Comparison of ENCODE assay signal across 7 mouse cellular contexts in genomic region chr9:69989303-69990121, GRCm38 (mm10). TPM values are rescaled to one million over a fixed set of nuclear protein-coding genes. Genes with fewer than 3 reads are reported as not detected.
A peak's percentile ranks its signal among the peaks of the same experiment; 100 is the strongest.
DNase-seq lines count a peak whose midpoint lies in the region; ATAC-seq lines count a peak whose summit lies in the region.

TSS of gene Bnip2 (plus strand) at chr9:69989466.

- WGBS in intestine, embryonic 15.5 days = under 1% methylated on average over 76 of the region's 76 CpGs
- 0% methylated on average over 75 of the region's 76 CpGs for WGBS in midbrain, embryonic 10.5 days

- ATAC-seq in intestine, embryonic 15.5 days = peak; percentile 95

- H3K27ac ChIP-seq in intestine, embryonic 15.5 days = peak within 1 kb of the TSS; percentile 91
- peak within 1 kb of the TSS; percentile 95 for H3K27ac ChIP-seq in midbrain, embryonic 10.5 days (replicated peaks)

- peak within 1 kb of the TSS; percentile 73 for H3K4me3 ChIP-seq in intestine, embryonic 15.5 days (replicated peaks)
- peak within 1 kb of the TSS; percentile 82 for H3K4me3 ChIP-seq in midbrain, embryonic 10.5 days

- H3K9me3 ChIP-seq in intestine, embryonic 15.5 days = no peaks in the 10 kb centered on the region
- H3K9me3 ChIP-seq in midbrain, embryonic 10.5 days (replicated peaks) = no peaks in the 10 kb centered on the region

- peak within 1 kb of the TSS; percentile 90 for H3K9ac ChIP-seq in intestine, embryonic 15.5 days

- H3K4me2 ChIP-seq in intestine, embryonic 15.5 days (replicated peaks) = peak within 1 kb of the TSS; percentile 61

- intact Hi-C loops in gastrocnemius, postnatal 36 days (cut with DNase I) = no loop called here
- intact Hi-C loops in left cerebral cortex, postnatal 25 days (cut with DNase I) = loop anchor here (2.0 to 5.0 kb wide), 2 partner anchors 23 to 227 kb away; partner anchors contain the start of genes Foxb1 and Gtf2a2

- DNase-seq in adrenal gland, adult 2 months = peak; percentile 98
- DNase-seq in embryo, embryonic 11.5 days (ENCODE audit: low read depth, low spot score) = peak; percentile 93
- DNase-seq in gastrocnemius, postnatal 36 days = peak; percentile 94 to 95
- peak; percentile 92 to 95 for DNase-seq in left cerebral cortex, postnatal 25 days (ENCODE audit: low spot score in 2 of 2)
- DNase-seq in midbrain, embryonic 10.5 days (ENCODE audit: low spot score) = peak; percentile 96
- peak; percentile 95 for DNase-seq in right cerebral cortex, postnatal 4 days

- H3K27me3 ChIP-seq in intestine, embryonic 15.5 days (replicated peaks) = no peaks in the 10 kb centered on the region
- no peaks in the 10 kb centered on the region for H3K27me3 ChIP-seq in midbrain, embryonic 10.5 days (ENCODE audit: low read depth, poor library complexity, severe bottlenecking)

- H3K4me1 ChIP-seq in intestine, embryonic 15.5 days (replicated peaks) = peaks cover 19% of the 10 kb centered on the region
- H3K4me1 ChIP-seq in midbrain, embryonic 10.5 days = peaks cover 17% of the 10 kb centered on the region

- H3K36me3 ChIP-seq in intestine, embryonic 15.5 days = no peaks in the 10 kb centered on the region; the same call in 1 of the 2 replicates
- peaks cover 29% of the 10 kb centered on the region for H3K36me3 ChIP-seq in midbrain, embryonic 10.5 days

RNA-seq across cellular contexts. Expression of gene Bnip2, which starts in this region (rescaled TPM):
- 100 to 1,000 TPM in 1 of 2 experiments, 10 to 100 TPM in 1; 91.1 to 109 TPM for total RNA-seq in adrenal gland, adult 2 months (2021)
- polyA plus RNA-seq in adrenal gland, adult 2 months (2012; rRNA removed) = 17.1 and 20.0 TPM in 2 replicates
- total RNA-seq in gastrocnemius, postnatal 36 days (2021) = 10 to 100 TPM; 70.4 to 74.8 TPM
- 67.0 and 72.1 TPM in 2 replicates for polyA plus RNA-seq in intestine, embryonic 15.5 days (2015; fragmentation: Nextera tagmentation; extraction: Ambion mirVana)
- 10 to 100 TPM; 34.6 to 42.7 TPM for total RNA-seq in left cerebral cortex, postnatal 25 days (2021)
- 102 and 106 TPM in 2 replicates for polyA plus RNA-seq in midbrain, embryonic 10.5 days (2016; fragmentation: Nextera tagmentation; extraction: Ambion mirVana)

Comparison
In these comparisons a context has a peak if more than half of its experiments do, and no peak if none do; other contexts are left out.
1. Peak in every context shown above with its lines: DNase-seq, ATAC-seq, H3K4me3 ChIP-seq and H3K27ac ChIP-seq.